Mouse (Mus musculus): ENCODE measurements at regions not wholly inside any gene's neighbourhood (a gene's known extent, or its start where the extent isn't known, plus 50 kb on each side); places are given as distances from the start of the nearest gene placed in this dataset.

DNA sequence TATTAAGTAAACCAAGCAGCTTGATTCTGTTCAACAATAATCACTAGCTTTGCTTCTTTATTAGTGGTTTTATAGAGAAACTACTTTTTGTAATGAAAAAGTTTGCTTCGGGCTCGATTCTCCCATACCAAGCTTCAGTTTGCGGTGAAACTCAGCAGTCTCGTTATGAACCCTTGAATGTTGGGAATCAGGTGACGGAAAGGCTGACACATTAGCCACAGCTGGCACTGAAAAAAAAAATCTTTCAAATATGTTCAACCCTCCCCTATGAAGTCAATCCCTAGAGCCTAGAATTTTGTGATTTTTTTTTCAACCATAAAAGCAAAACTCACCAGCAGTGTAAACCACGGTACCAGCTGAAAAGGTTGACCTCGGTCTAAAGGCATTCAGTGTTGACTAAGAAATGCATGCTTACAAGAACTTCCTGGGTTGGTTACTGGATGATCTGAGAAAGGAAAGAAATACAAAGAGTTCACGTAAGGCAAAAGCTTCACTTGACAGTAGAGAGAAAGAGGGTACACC lies 223.4 kb downstream of the Sox4 start:
- H3K9me3 ChIP-seq (replicated peaks; ENCODE audit: low read length), result no peaks in the 10 kb centered on the region
- no peaks in the 10 kb centered on the region for H3K4me1 ChIP-seq (replicated peaks; ENCODE audit: insufficient read depth, low read length)
- DNase-seq (ENCODE audit: low spot score), result no peak
- TF ChIP-seq CTCF (IDR thresholded peaks at IDR 0.05; ENCODE audit: low read depth), result no peak
- no peaks in the 10 kb centered on the region for H3K27me3 ChIP-seq (ENCODE audit: insufficient read depth, low read length)
- no peak overlapping the region for H3K9ac ChIP-seq (ENCODE audit: low read depth, low read length)
- H3K4me2 ChIP-seq (ENCODE audit: low read length), result no peak overlapping the region
- no peak overlapping the region for H3K27ac ChIP-seq
- WGBS, result 88% methylated on average over 8 of the region's 8 CpGs
- H3K4me3 ChIP-seq (replicated peaks; ENCODE audit: low read depth, low read length), result no peak overlapping the region
- ATAC-seq (replicated peaks; ENCODE audit: low FRiP score, low read depth), result no peak
- no peaks in the 10 kb centered on the region for H3K36me3 ChIP-seq (ENCODE audit: insufficient read depth, low read length)

GRCm38 (mm10) chr13:28728768-28729167 lies 224.7 kb downstream of the Sox4 start:
- WGBS, result 93% methylated on average over 5 of the region's 5 CpGs
- H3K9ac ChIP-seq (ENCODE audit: low read depth, low read length), result no peak overlapping the region
- H3K27ac ChIP-seq, result no peak overlapping the region
- DNase-seq (ENCODE audit: low spot score) (no peak), ATAC-seq (replicated peaks; ENCODE audit: low FRiP score, low read depth) (no peak)
- H3K4me1 ChIP-seq (replicated peaks; ENCODE audit: insufficient read depth, low read length), result no peaks in the 10 kb centered on the region
- H3K9me3 ChIP-seq (replicated peaks; ENCODE audit: low read length), result no peaks in the 10 kb centered on the region
- H3K27me3 ChIP-seq (ENCODE audit: insufficient read depth, low read length), result no peaks in the 10 kb centered on the region
- TF ChIP-seq CTCF (IDR thresholded peaks at IDR 0.05; ENCODE audit: low read depth), result no peak
- no peaks in the 10 kb centered on the region for H3K36me3 ChIP-seq (ENCODE audit: insufficient read depth, low read length)
- no peak overlapping the region for H3K4me3 ChIP-seq (replicated peaks; ENCODE audit: low read depth, low read length)
- H3K4me2 ChIP-seq (ENCODE audit: low read length), result no peak overlapping the region

DNA sequence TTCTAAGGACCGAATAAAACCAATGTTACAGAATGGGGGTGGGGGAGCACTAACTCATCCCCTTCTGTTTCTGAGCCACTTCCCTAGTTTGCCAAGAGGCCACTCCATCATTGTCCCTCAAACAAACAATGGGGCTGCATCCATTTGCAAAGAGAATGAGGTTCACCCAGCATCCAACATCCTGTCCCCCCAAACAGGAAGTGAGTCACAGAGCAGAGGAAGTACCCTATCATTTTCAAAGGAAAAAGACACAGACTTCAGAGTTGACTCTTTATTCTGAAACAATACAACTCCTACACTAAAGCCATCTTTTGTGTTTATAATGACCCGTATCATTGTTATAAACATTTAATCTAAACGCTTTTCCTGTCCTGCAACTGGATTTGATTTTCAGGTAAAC lies 229.2 kb downstream of the Sox4 start:
- H3K4me2 ChIP-seq (ENCODE audit: low read length), result no peak overlapping the region
- H3K9me3 ChIP-seq (replicated peaks; ENCODE audit: low read length), result no peaks in the 10 kb centered on the region
- no peak overlapping the region for H3K9ac ChIP-seq (ENCODE audit: low read depth, low read length)
- DNase-seq (ENCODE audit: low spot score), result peak; percentile 60
- no peak for TF ChIP-seq CTCF (IDR thresholded peaks at IDR 0.05; ENCODE audit: low read depth)
- no peaks in the 10 kb centered on the region for H3K27me3 ChIP-seq (ENCODE audit: insufficient read depth, low read length)
- 62% methylated on average over 3 of the region's 3 CpGs for WGBS
- ATAC-seq (replicated peaks; ENCODE audit: low FRiP score, low read depth), result no peak
- no peak overlapping the region for H3K27ac ChIP-seq
- H3K36me3 ChIP-seq (ENCODE audit: insufficient read depth, low read length), result no peaks in the 10 kb centered on the region
- no peak overlapping the region for H3K4me3 ChIP-seq (replicated peaks; ENCODE audit: low read depth, low read length)
- H3K4me1 ChIP-seq (replicated peaks; ENCODE audit: insufficient read depth, low read length), result no peaks in the 10 kb centered on the region

GRCm38 (mm10) chr13:28722074-28722473 lies 231.4 kb downstream of the Sox4 start:
- TF ChIP-seq CTCF (IDR thresholded peaks at IDR 0.05; ENCODE audit: low read depth), result no peak
- Histone ChIP-seq H3K27me3 (ENCODE audit: insufficient read depth, low read length) (no peaks in the 10 kb centered on the region), H3K4me2 (ENCODE audit: low read length) (no peak overlapping the region), H3K9me3 (replicated peaks; ENCODE audit: low read length) (no peaks in the 10 kb centered on the region), H3K36me3 (ENCODE audit: insufficient read depth, low read length) (no peaks in the 10 kb centered on the region), H3K27ac (no peak overlapping the region), H3K4me3 (replicated peaks; ENCODE audit: low read depth, low read length) (no peak overlapping the region), H3K9ac (ENCODE audit: low read depth, low read length) (no peak overlapping the region), H3K4me1 (replicated peaks; ENCODE audit: insufficient read depth, low read length) (no peaks in the 10 kb centered on the region)
- DNase-seq (ENCODE audit: low spot score), result no peak
- ATAC-seq (replicated peaks; ENCODE audit: low FRiP score, low read depth), result no peak
- WGBS, result 81% methylated on average over 2 of the region's 2 CpGs

- no peak for TF ChIP-seq CTCF (IDR thresholded peaks at IDR 0.05; ENCODE audit: low read depth)
- DNase-seq (ENCODE audit: low spot score), result no peak
- Histone ChIP-seq H3K4me1 (replicated peaks; ENCODE audit: insufficient read depth, low read length) (no peaks in the 10 kb centered on the region), H3K4me2 (ENCODE audit: low read length) (no peak overlapping the region), H3K9ac (ENCODE audit: low read depth, low read length) (no peak overlapping the region), H3K9me3 (replicated peaks; ENCODE audit: low read length) (no peaks in the 10 kb centered on the region), H3K36me3 (ENCODE audit: insufficient read depth, low read length) (no peaks in the 10 kb centered on the region), H3K27ac (no peak overlapping the region), H3K4me3 (replicated peaks; ENCODE audit: low read depth, low read length) (no peak overlapping the region), H3K27me3 (ENCODE audit: insufficient read depth, low read length) (no peaks in the 10 kb centered on the region)
- WGBS, result 60% methylated on average over 11 of the region's 11 CpGs
- no peak for ATAC-seq (replicated peaks; ENCODE audit: low FRiP score, low read depth)
Observed at GRCm38 (mm10) chr13:28721548-28721981, 231.9 kb downstream of the Sox4 start.

- no peak for DNase-seq (ENCODE audit: low spot score)
- Histone ChIP-seq H3K9ac (ENCODE audit: low read depth, low read length) (no peak overlapping the region), H3K27me3 (ENCODE audit: insufficient read depth, low read length) (no peaks in the 10 kb centered on the region), H3K4me1 (replicated peaks; ENCODE audit: insufficient read depth, low read length) (no peaks in the 10 kb centered on the region), H3K9me3 (replicated peaks; ENCODE audit: low read length) (no peaks in the 10 kb centered on the region), H3K27ac (no peak overlapping the region), H3K4me3 (replicated peaks; ENCODE audit: low read depth, low read length) (no peak overlapping the region), H3K4me2 (ENCODE audit: low read length) (no peak overlapping the region; the same call in 1 of the 2 replicates), H3K36me3 (ENCODE audit: insufficient read depth, low read length) (no peaks in the 10 kb centered on the region)
- WGBS, result 38% methylated on average over 11 of the region's 11 CpGs
- no peak for ATAC-seq (replicated peaks; ENCODE audit: low FRiP score, low read depth)
- no peak for TF ChIP-seq CTCF (IDR thresholded peaks at IDR 0.05; ENCODE audit: low read depth)
Observed at GRCm38 (mm10) chr13:28720639-28721239, 232.8 kb downstream of the Sox4 start.

DNA sequence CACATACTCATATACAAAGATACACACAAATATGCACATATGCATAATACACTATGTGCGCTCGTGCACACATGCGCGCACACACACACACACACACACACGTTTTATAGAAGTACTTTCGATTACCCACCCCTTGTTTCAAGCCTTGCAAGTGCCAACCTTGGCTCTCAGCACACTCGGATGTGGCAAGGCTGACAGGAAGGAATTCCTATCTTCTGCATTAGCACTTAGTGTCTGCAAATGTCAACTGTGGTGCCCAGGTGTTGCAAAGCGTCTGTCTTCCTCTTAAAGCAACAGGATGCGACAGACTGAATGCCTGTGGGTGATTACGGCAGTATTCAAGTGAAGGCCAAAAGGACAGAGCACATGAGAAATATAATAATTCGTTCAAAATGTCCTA lies 233.3 kb downstream of the Sox4 start:
- 71% methylated on average over 11 of the region's 11 CpGs for WGBS

More for the DNA sequence above, 233.3 kb downstream of the Sox4 start:
- Histone ChIP-seq H3K4me1 (replicated peaks; ENCODE audit: insufficient read depth, low read length) (no peaks in the 10 kb centered on the region), H3K4me2 (ENCODE audit: low read length) (no peak overlapping the region), H3K9ac (ENCODE audit: low read depth, low read length) (no peak overlapping the region), H3K27ac (no peak overlapping the region), H3K9me3 (replicated peaks; ENCODE audit: low read length) (no peaks in the 10 kb centered on the region), H3K4me3 (replicated peaks; ENCODE audit: low read depth, low read length) (no peak overlapping the region), H3K36me3 (ENCODE audit: insufficient read depth, low read length) (no peaks in the 10 kb centered on the region), H3K27me3 (ENCODE audit: insufficient read depth, low read length) (no peaks in the 10 kb centered on the region)
- ATAC-seq (replicated peaks; ENCODE audit: low FRiP score, low read depth) (no peak), DNase-seq (ENCODE audit: low spot score) (no peak)
- no peak for TF ChIP-seq CTCF (IDR thresholded peaks at IDR 0.05; ENCODE audit: low read depth)
